Mouse (Mus musculus): ENCODE measurements around the gene Nf1.

DNA sequence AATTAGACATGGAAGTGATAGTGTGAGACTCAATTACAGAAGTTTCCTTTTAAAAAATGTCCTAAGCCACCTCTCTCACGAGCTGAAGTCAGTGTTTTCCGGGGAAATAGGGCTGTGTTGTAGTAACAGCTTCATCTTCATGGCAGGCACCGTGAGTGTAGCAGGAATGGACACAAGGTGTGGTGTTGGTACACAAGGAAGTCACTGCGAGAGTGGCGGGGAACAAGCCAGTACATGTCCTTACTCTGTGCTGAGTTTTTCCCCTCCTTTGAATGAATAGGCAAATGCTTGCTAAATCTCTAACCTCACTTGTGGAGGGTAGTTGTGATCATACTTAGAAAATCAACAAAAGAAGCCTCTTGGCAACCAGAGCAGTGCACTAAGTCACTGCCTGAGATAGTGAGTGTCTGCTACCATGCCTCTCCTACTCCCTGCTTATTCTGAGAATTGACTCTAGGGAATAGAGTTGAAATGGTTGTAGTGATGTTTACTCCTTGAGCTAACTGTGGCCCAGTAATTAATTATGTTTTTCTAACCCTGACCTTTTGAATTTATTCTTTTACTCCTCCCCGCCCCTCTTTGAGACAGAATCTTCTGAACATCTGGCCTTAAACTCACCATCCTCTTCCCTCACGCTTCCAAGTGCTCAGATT, 144.5 kb downstream of the Nf1 start:
- no peak for TF ChIP-seq POLR2A (IDR thresholded peaks at IDR 0.05; ENCODE audit: low read depth, low read length)
- TF ChIP-seq CTCF (IDR thresholded peaks at IDR 0.05; ENCODE audit: extremely low read depth, insufficient read depth, insufficient read length, insufficient replicate concordance) = no peak
